Mouse (Mus musculus) hindbrain, embryonic 10.5 days (tissue): ENCODE measurements around the gene S100a3. TPM values are rescaled to one million over a fixed set of nuclear protein-coding genes. Genes with fewer than 3 reads are reported as not detected.

Source experiments
- DNase-seq: peaks from one replicate; pipeline ENCODE4 v3.0.0-alpha.2; 2017; ENCODE audit warnings: low spot score
- H3K27ac ChIP-seq: fragments of 300-500 bp; sonication (generic); 2 replicates; pipeline ENCODE4 v1.5.1; 2016; ENCODE audit warnings: mild to moderate bottlenecking, moderate library complexity
- H3K27me3 ChIP-seq: fragments of 300-500 bp; sonication (generic); 2 replicates; pipeline ENCODE4 v1.6.1; 2016; ENCODE audit warnings: mild to moderate bottlenecking; ENCODE audit not compliant: poor library complexity, insufficient read depth, severe bottlenecking
- H3K36me3 ChIP-seq: fragments of 300-500 bp; sonication (generic); 2 replicates; pipeline ENCODE4 v1.6.1; 2016; ENCODE audit warnings: mild to moderate bottlenecking, moderate library complexity
- H3K4me1 ChIP-seq: fragments of 300-500 bp; sonication (generic); replicated peaks from 2 replicates; pipeline ENCODE4 v1.6.1; 2016; ENCODE audit warnings: mild to moderate bottlenecking
- H3K4me3 ChIP-seq: fragments of 300-500 bp; sonication (generic); 2 replicates; pipeline ENCODE4 v1.5.1; 2016; ENCODE audit warnings: mild to moderate bottlenecking, moderate library complexity
- H3K9me3 ChIP-seq: fragments of 300-500 bp; sonication (generic); 2 replicates; pipeline ENCODE4 v1.6.1; 2016; ENCODE audit warnings: mild to moderate bottlenecking, moderate library complexity
- WGBS: fragments of 180-500 bp; shearing (Covaris S2); methylation state at CpG from one replicate; pipeline ENCODE4 v1.1.7; 2016; 5-methylcytosine and 5-hydroxymethylcytosine counted together
- polyA plus RNA-seq: library from polyadenylated mRNA; unstranded; fragments of >200 nt; fragmentation: Nextera tagmentation; extraction: Ambion mirVana; gene quantifications from 2 replicates; pipeline ENCODE4 v1.2.1, GENCODE M21; 2016

S100a3 gene
- polyA plus RNA-seq, 1 experiment from 2014 or later = 0.24 TPM

GRCm38 (mm10) chr3:90626266-90627021, 66.1 kb downstream of the S100a3 start:
- no peaks in the 10 kb centered on the region for H3K9me3 ChIP-seq
- no peak overlapping the region for H3K4me3 ChIP-seq
- no peaks in the 10 kb centered on the region for H3K36me3 ChIP-seq
- no peaks in the 10 kb centered on the region for H3K27me3 ChIP-seq
- no peak for DNase-seq
- H3K27ac ChIP-seq = 0 out of 2 replicates have a peak overlapping the region, but pooled peaks have one; percentile 2
- peaks cover 26% of the 10 kb centered on the region for H3K4me1 ChIP-seq
- 79% methylated on average over 9 of the region's 9 CpGs for WGBS

- no peaks in the 10 kb centered on the region for H3K9me3 ChIP-seq
- peaks cover 26% of the 10 kb centered on the region for H3K4me1 ChIP-seq
- whole genome bisulfite sequencing = 95% methylated on average over 5 of the region's 5 CpGs
- no peak overlapping the region for H3K27ac ChIP-seq
- H3K27me3 ChIP-seq = no peaks in the 10 kb centered on the region
- H3K4me3 ChIP-seq = no peak overlapping the region
- no peak for DNase-seq
- no peaks in the 10 kb centered on the region for H3K36me3 ChIP-seq
Observed at GRCm38 (mm10) chr3:90627366-90627765, 67.0 kb downstream of the S100a3 start.

GRCm38 (mm10) chr3:90627807-90628206, 67.4 kb downstream of the S100a3 start:
- Histone ChIP-seq H3K36me3 (no peaks in the 10 kb centered on the region), H3K4me1 (peaks cover 26% of the 10 kb centered on the region), H3K27me3 (no peaks in the 10 kb centered on the region), H3K4me3 (no peak overlapping the region), H3K27ac (no peak overlapping the region), H3K9me3 (no peaks in the 10 kb centered on the region)
- DNase-seq = no peak
- WGBS = 62% methylated on average over 4 of the region's 4 CpGs

GRCm38 (mm10) chr3:90629298-90629697, 68.9 kb downstream of the S100a3 start:
- Histone ChIP-seq H3K36me3 (no peaks in the 10 kb centered on the region), H3K9me3 (no peaks in the 10 kb centered on the region), H3K4me3 (no peak overlapping the region), H3K4me1 (peaks cover 13% of the 10 kb centered on the region; the same call in 1 of the 2 replicates), H3K27ac (no peak overlapping the region), H3K27me3 (no peaks in the 10 kb centered on the region)
- DNase-seq = no peak
- 88% methylated on average over 2 of the region's 2 CpGs for WGBS

- 84% methylated on average over 2 of the region's 2 CpGs for WGBS
- no peak for DNase-seq
- H3K4me1 ChIP-seq = no peaks in the 10 kb centered on the region
Observed at GRCm38 (mm10) chr3:90631984-90632383, 71.6 kb downstream of the S100a3 start.

GRCm38 (mm10) chr3:90638511-90639275, 78.3 kb downstream of the S100a3 start:
- Histone ChIP-seq H3K27ac (no peak overlapping the region), H3K4me1 (no peaks in the 10 kb centered on the region), H3K36me3 (no peaks in the 10 kb centered on the region), H3K9me3 (no peaks in the 10 kb centered on the region), H3K4me3 (no peak overlapping the region), H3K27me3 (no peaks in the 10 kb centered on the region)
- WGBS = 64% methylated on average over 1 of the region's 1 CpGs
- DNase-seq = no peak

More at GRCm38 (mm10) chr3:90631984-90632383, 71.6 kb downstream of the S100a3 start:
- Histone ChIP-seq H3K27ac (no peak overlapping the region), H3K9me3 (no peaks in the 10 kb centered on the region), H3K36me3 (no peaks in the 10 kb centered on the region), H3K27me3 (no peaks in the 10 kb centered on the region), H3K4me3 (no peak overlapping the region)

GRCm38 (mm10) chr3:90639511-90640154, 79.3 kb downstream of the S100a3 start:
- Histone ChIP-seq H3K4me3 (no peak overlapping the region), H3K27me3 (no peaks in the 10 kb centered on the region), H3K4me1 (no peaks in the 10 kb centered on the region), H3K9me3 (no peaks in the 10 kb centered on the region), H3K27ac (no peak overlapping the region), H3K36me3 (no peaks in the 10 kb centered on the region)
- peak; percentile 39 for DNase-seq
- 52% methylated on average over 7 of the region's 7 CpGs for WGBS

GRCm38 (mm10) chr3:90640981-90641380, 80.6 kb downstream of the S100a3 start:
- H3K4me3 ChIP-seq = no peak overlapping the region
- no peaks in the 10 kb centered on the region for H3K4me1 ChIP-seq
- no peaks in the 10 kb centered on the region for H3K27me3 ChIP-seq
- no peak for DNase-seq
- H3K27ac ChIP-seq = no peak overlapping the region
- WGBS = 86% methylated on average over 7 of the region's 7 CpGs
- no peaks in the 10 kb centered on the region for H3K36me3 ChIP-seq
- H3K9me3 ChIP-seq = no peaks in the 10 kb centered on the region

- Histone ChIP-seq H3K9me3 (no peaks in the 10 kb centered on the region), H3K27me3 (no peaks in the 10 kb centered on the region), H3K4me3 (no peak overlapping the region), H3K4me1 (no peaks in the 10 kb centered on the region), H3K36me3 (no peaks in the 10 kb centered on the region), H3K27ac (no peak overlapping the region)
- 50% methylated on average over 3 of the region's 3 CpGs for WGBS
- DNase-seq = peak; percentile 15
Observed at GRCm38 (mm10) chr3:90644220-90644619, 83.8 kb downstream of the S100a3 start.

- no peak for DNase-seq
- no peak overlapping the region for H3K27ac ChIP-seq
- WGBS = 78% methylated on average over 1 of the region's 1 CpGs
Observed at GRCm38 (mm10) chr3:90647291-90647690, 86.9 kb downstream of the S100a3 start.

GRCm38 (mm10) chr3:90648981-90649380, 88.6 kb downstream of the S100a3 start:
- no peaks in the 10 kb centered on the region for H3K36me3 ChIP-seq
- no peaks in the 10 kb centered on the region for H3K9me3 ChIP-seq
- H3K4me1 ChIP-seq = no peaks in the 10 kb centered on the region
- H3K27me3 ChIP-seq = no peaks in the 10 kb centered on the region
- no peak overlapping the region for H3K27ac ChIP-seq
- no peak for DNase-seq
- H3K4me3 ChIP-seq = no peak overlapping the region

More at GRCm38 (mm10) chr3:90647291-90647690, 86.9 kb downstream of the S100a3 start:
- no peaks in the 10 kb centered on the region for H3K36me3 ChIP-seq
- H3K9me3 ChIP-seq = no peaks in the 10 kb centered on the region
- H3K4me3 ChIP-seq = no peak overlapping the region
- H3K27me3 ChIP-seq = no peaks in the 10 kb centered on the region
- H3K4me1 ChIP-seq = no peaks in the 10 kb centered on the region

- Histone ChIP-seq H3K4me1 (no peaks in the 10 kb centered on the region), H3K36me3 (no peaks in the 10 kb centered on the region), H3K27me3 (no peaks in the 10 kb centered on the region), H3K27ac (no peak overlapping the region), H3K9me3 (no peaks in the 10 kb centered on the region), H3K4me3 (no peak overlapping the region)
- 86% methylated on average over 2 of the region's 2 CpGs for WGBS
- no peak for DNase-seq
Observed at GRCm38 (mm10) chr3:90649832-90650231, 89.5 kb downstream of the S100a3 start.
